Mouse (Mus musculus) neural tube, embryonic 12.5 days (tissue): ENCODE results near the gene Tmem238. TPM values are rescaled to one million over a fixed set of nuclear protein-coding genes. Genes with fewer than 3 reads are reported as not detected.
"Not testable (repeated sequence)": the region's sequence is repeated elsewhere in the genome, so short reads cannot be mapped to it uniquely, and the experiment has no call there.

Experiments used
- ATAC-seq: fragments of 200-750 bp; cut with Nextera tagmentation; 2 replicates; pipeline ENCODE4 v1.8.0; 2017; ENCODE audit warnings: low read depth, mild to moderate bottlenecking, moderate TSS enrichment, moderate library complexity; ENCODE audit not compliant: low FRiP score
- H3K27ac ChIP-seq: fragments of 300-500 bp; sonication (generic); 2 replicates; pipeline ENCODE4 v1.5.1; 2016
- H3K27me3 ChIP-seq: fragments of 300-500 bp; sonication (generic); replicated peaks from 2 replicates; pipeline ENCODE4 v1.6.1; 2016; ENCODE audit warnings: mild to moderate bottlenecking
- H3K36me3 ChIP-seq: fragments of 300-500 bp; sonication (generic); 2 replicates; pipeline ENCODE4 v1.6.1; 2016; ENCODE audit warnings: mild to moderate bottlenecking
- H3K4me1 ChIP-seq: fragments of 300-500 bp; sonication (generic); 2 replicates; pipeline ENCODE4 v1.6.1; 2016
- H3K4me2 ChIP-seq: fragments of 300-500 bp; sonication (generic); replicated peaks from 2 replicates; pipeline ENCODE4 v1.6.1; 2016; ENCODE audit warnings: mild to moderate bottlenecking
- H3K4me3 ChIP-seq: fragments of 300-500 bp; sonication (generic); 2 replicates; pipeline ENCODE4 v1.5.1; 2016
- H3K9ac ChIP-seq: fragments of 300-500 bp; sonication (generic); 2 replicates; pipeline ENCODE4 v1.6.1; 2016; ENCODE audit warnings: mild to moderate bottlenecking
- H3K9me3 ChIP-seq: fragments of 300-500 bp; sonication (generic); 2 replicates; pipeline ENCODE4 v1.6.1; 2016; ENCODE audit warnings: mild to moderate bottlenecking
- WGBS: fragments of 180-500 bp; shearing (Covaris S2); methylation state at CpG from one replicate; pipeline ENCODE4 v1.1.7; 2016; 5-methylcytosine and 5-hydroxymethylcytosine counted together
- polyA plus RNA-seq: library from polyadenylated mRNA; unstranded; fragments of >200 nt; fragmentation: Nextera tagmentation; extraction: Ambion mirVana; gene quantifications from 2 replicates; pipeline ENCODE4 v1.2.1, GENCODE M21; 2016

Gene Tmem238
- polyA plus RNA-seq, result 2.7 and 3.1 TPM in 2 replicates

DNA sequence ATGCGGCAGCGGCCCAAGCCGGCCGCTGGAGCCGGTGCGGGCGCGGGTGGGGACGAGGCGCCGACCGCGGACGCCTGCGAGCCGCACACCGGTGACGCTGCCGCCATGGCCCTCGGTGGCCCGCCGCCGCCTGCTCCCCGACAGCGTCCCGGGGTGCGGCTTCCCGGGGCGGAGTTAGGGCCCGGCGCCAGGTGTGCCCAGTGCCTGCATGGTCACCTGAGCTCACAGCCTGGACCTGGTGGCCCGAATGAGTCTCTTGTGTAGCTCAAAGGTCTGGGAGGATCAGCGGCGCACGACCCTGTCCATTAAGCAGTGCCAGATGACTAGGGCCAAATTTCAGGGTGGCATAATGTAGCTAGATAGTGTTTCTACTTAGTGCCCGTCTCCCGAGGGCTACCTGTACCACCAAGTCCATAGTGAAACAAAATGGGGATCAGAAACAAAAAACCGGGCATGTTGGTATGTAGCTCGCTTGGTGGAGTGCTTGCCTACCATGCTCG, at the start of gene Tmem238:
Gene Tmem238 (minus strand): TSS at position 221 of the 500 bp plus-strand sequence.
- ATAC-seq, result no peak; the same call in 1 of the 2 replicates
- peaks cover 16% of the 10 kb centered on the region for H3K4me1 ChIP-seq
- peaks cover 9% of the 10 kb centered on the region for H3K36me3 ChIP-seq
- peak within 1 kb of the TSS; percentile 72 for H3K9ac ChIP-seq
- H3K4me2 ChIP-seq, result peak within 1 kb of the TSS; percentile 89
- WGBS, result 8% methylated on average over 40 of the region's 40 CpGs
- peak within 1 kb of the TSS; percentile 54 for H3K4me3 ChIP-seq
- no peak within 1 kb of the TSS for H3K27ac ChIP-seq
- no peaks in the 10 kb centered on the region for H3K9me3 ChIP-seq
- H3K27me3 ChIP-seq, result peaks cover 7% of the 10 kb centered on the region; the same call in 1 of the 2 replicates

DNA sequence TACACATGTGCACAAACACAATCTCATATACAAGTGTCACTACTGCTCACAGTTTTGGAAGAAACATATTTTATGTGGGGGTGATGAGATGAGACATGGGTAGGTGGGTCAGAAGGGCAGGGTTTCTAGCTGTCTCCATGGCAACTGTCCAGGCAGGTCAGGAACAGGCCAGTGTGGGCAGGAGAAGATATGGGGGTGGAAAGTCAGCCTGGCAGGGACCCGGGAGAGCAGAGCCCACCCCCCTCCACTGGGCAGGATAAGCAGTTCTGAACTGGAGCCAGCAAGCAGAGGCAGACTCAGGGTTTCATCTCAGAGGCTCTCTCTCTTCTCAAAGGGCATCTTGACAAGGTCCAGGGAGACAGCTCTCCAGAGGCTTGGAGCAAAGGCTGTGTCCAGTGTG, 48.2 kb upstream of the Tmem238 start:
- no peak overlapping the region for H3K4me2 ChIP-seq
- no peak overlapping the region for H3K27ac ChIP-seq
- H3K36me3 ChIP-seq, result no peaks in the 10 kb centered on the region
- H3K9ac ChIP-seq, result no peak overlapping the region
- no peak overlapping the region for H3K4me3 ChIP-seq
- H3K9me3 ChIP-seq, result no peaks in the 10 kb centered on the region
- H3K4me1 ChIP-seq, result peaks cover 22% of the 10 kb centered on the region
- H3K27me3 ChIP-seq, result peaks cover 49% of the 10 kb centered on the region
- 26% methylated on average over 1 of the region's 1 CpGs for WGBS
- ATAC-seq, result no peak

DNA sequence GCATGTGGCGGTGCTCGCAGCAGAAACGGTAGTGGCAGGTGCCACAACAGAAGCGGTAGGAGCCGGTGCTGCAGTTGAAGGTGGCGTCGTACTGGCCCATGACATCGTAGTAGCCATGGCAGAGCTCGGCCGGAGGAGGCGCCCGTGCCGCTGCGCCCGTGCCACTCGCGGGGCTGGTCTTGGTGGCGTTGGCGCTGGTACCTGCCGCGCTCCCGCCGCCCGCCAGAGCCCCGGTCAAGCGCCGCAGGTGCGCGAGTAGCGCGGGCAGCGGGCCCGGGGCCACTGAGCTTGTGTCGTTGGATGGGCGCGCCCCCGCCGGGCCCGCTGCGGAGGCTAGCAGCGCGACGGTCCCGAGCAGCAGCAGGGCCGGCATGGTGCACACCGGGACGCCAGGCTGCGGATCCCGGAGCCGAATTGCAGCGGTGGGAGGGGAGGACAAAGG, 46.9 kb upstream of the Tmem238 start:
- Histone ChIP-seq H3K27ac (peak overlapping the region; percentile 72), H3K4me2 (peak overlapping the region; percentile 93), H3K9me3 (no peaks in the 10 kb centered on the region), H3K9ac (peak overlapping the region; percentile 80), H3K4me1 (peaks cover 12% of the 10 kb centered on the region), H3K36me3 (no peaks in the 10 kb centered on the region), H3K4me3 (peak overlapping the region; percentile 57), H3K27me3 (peaks cover 38% of the 10 kb centered on the region)
- under 1% methylated on average over 51 of the region's 51 CpGs for WGBS
- ATAC-seq, result peak; percentile 92

DNA sequence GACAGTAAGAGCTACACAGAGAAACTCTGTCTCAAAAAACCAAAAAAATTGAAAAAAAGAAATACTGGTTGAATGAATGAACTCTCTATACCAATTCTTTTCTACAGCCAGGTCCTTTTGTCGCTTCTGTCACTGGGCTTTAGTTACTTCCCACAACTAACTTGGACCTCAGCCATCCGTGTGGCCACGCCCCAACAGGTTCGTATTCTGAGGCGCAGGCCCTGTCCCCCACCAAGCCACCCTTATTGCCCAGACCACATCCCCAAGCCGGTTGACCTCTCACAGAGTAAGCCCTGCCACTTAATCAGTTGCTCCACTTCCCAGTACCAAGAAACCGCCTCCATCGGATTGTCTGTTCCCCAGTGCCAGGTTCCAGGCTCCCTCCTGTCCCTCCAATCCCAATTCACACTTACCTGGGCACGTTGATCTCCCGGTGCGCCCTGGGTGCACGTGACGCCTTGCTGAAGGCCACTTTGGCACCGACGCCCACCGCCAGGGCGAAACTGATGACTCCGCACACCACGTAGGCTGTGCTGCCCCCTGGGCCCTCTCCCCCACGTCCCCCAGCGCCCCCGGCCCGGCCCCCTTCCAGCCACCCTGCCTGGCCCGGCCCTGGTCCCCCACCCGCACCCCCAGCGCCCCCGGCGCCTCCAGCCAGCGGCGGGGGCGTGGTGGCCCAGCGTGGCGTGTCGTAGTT, 46.3 kb upstream of the Tmem238 start:
- peak overlapping the region; percentile 50 for H3K27ac ChIP-seq
- 0 out of 2 replicates have a peak, but pooled peaks have one; percentile 8 for ATAC-seq
- no peaks in the 10 kb centered on the region for H3K9me3 ChIP-seq
- peaks cover 40% of the 10 kb centered on the region for H3K27me3 ChIP-seq
- peak overlapping the region; percentile 80 for H3K9ac ChIP-seq
- peak overlapping the region; percentile 93 for H3K4me2 ChIP-seq
- peak overlapping the region; percentile 57 for H3K4me3 ChIP-seq
- H3K4me1 ChIP-seq, result peaks cover 12% of the 10 kb centered on the region
- H3K36me3 ChIP-seq, result no peaks in the 10 kb centered on the region
- WGBS, result 5% methylated on average over 34 of the region's 34 CpGs

DNA sequence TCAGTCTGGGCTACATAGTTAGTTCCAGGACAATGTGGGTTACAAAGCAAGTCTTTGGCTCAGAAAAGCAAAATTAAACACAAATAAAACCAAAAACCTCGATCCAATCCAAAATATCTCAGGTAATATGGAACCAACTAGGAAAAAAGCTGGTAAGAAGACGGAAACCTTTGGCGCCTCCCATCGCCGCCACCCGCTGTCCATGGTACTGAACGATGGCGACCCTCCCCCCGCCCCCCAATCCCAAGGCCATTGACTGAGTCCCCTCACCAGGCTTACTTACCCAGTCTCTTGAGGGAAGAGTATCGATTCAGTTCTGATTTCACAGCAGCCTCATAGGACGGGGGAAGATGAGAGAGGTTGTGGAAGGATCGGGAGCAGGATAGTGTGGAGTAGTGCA, 41.0 kb upstream of the Tmem238 start:
- Histone ChIP-seq H3K4me3 (no peak overlapping the region), H3K27ac (no peak overlapping the region), H3K36me3 (peaks cover 15% of the 10 kb centered on the region), H3K27me3 (peaks cover 37% of the 10 kb centered on the region), H3K9me3 (no peaks in the 10 kb centered on the region), H3K9ac (peak overlapping the region; percentile 18; the same call in 1 of the 2 replicates), H3K4me1 (no peaks in the 10 kb centered on the region), H3K4me2 (no peak overlapping the region)
- no peak for ATAC-seq
- WGBS, result 7% methylated on average over 12 of the region's 12 CpGs

DNA sequence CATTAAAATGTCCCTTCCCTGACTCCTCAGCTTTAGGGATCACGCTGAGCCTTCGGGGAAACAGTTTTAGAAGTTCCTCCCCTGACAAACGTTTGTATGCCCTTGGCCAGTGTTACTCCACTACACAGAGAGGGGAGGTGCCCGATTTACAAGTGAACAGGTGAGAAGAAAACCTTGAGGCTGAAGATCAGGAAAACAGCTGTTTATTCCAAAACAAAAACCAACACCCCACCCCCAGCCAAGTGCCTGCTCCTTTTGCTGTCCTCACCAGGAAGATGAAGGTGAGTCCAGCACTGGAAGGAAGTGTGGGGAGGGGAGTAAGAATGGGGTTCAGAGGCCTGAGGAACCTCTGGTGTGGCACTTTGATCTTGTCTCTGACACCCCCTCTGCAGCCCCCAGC, 35.9 kb upstream of the Tmem238 start:
- Histone ChIP-seq H3K9ac (no peak overlapping the region), H3K27ac (no peak overlapping the region), H3K9me3 (no peaks in the 10 kb centered on the region), H3K36me3 (peaks cover 15% of the 10 kb centered on the region), H3K27me3 (peaks cover 14% of the 10 kb centered on the region; the same call in 1 of the 2 replicates), H3K4me1 (no peaks in the 10 kb centered on the region), H3K4me3 (no peak overlapping the region), H3K4me2 (no peak overlapping the region)
- no peak for ATAC-seq
- 54% methylated on average over 4 of the region's 4 CpGs for WGBS

DNA sequence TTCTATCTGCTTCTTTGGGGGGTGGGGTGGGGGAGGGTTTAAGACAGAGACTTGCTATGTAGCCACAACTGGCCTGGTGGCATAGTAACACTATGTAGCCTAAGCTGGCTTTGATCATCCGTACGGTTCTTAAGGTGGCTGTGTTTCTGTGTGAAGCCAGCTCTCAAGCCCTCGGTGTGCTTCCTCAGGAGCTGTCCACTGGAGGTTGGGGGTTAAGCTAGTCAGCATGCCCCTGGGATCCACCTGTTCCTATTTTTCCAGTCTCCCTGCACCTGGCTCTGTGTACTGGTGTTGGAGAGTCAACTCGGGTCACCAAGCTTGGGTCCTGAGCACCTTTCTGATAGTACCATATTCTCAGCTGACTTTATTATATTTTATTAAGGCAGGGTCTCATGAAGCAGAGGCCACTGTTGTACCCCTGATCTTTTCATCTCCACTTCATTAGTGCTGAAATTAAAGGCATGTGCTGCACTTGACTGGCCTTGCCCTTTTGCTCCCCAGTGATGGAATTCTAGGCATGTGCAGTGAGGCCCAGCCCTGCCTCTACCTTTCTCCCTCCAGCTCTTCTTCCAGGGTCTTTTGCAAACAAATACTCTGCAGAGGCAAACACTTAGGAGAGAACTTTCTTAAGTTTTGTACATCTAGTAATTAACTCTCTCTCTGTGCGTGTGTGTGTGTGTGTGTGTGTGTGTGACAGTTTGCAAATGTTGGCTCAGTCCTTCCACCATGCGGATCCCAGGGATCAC, 32.9 kb upstream of the Tmem238 start:
- no peaks in the 10 kb centered on the region for H3K27me3 ChIP-seq
- no peaks in the 10 kb centered on the region for H3K4me1 ChIP-seq
- H3K36me3 ChIP-seq, result no peaks in the 10 kb centered on the region
- H3K9me3 ChIP-seq, result no peaks in the 10 kb centered on the region
- no peak overlapping the region for H3K4me3 ChIP-seq
- 79% methylated on average over 6 of the region's 6 CpGs for WGBS
- no peak overlapping the region for H3K4me2 ChIP-seq
- no peak for ATAC-seq
- no peak overlapping the region for H3K27ac ChIP-seq
- no peak overlapping the region for H3K9ac ChIP-seq

DNA sequence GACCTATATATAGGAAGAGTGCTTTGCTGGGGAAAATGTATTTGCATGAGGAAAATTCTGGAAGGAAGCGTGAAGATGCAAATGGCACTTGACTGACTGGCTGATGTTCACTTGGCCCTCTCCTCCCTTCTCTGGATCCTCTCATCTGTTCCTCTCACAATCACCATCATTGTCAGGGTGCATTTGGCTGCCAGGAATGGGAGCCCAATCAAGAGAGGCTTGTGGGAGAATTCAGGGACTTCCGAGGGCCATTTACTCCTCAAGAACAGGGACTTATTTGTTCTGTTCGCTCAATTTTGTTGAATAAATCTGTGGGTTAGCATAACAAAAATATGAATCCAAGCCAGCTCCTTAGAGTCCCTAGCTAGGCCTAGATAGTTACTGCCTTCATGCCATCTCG, 32.2 kb upstream of the Tmem238 start:
- Histone ChIP-seq H3K4me3 (no peak overlapping the region), H3K36me3 (no peaks in the 10 kb centered on the region), H3K27me3 (no peaks in the 10 kb centered on the region), H3K9ac (no peak overlapping the region), H3K9me3 (no peaks in the 10 kb centered on the region), H3K4me2 (no peak overlapping the region), H3K4me1 (no peaks in the 10 kb centered on the region), H3K27ac (no peak overlapping the region)
- ATAC-seq, result no peak
- 79% methylated on average over 4 of the region's 4 CpGs for WGBS

DNA sequence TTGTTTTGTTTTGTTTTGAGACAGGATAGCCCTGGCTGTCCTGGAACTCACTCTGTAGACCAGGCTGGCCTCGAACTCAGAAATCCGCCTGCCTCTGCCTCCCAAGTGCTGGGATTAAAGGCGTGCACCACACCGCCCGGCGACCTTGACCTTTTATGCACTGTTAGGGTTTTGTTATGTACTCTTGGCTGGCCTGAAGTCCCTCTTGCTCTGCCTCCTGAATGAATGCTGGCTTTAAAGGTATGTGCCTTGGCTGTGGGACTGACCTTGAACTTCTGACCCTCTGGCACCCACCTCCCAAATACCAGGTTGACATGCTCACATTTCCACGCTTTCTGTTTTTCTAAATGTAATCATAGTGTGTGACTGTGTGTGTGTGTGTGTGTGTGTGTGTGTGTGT, 31.5 kb upstream of the Tmem238 start:
- H3K9ac ChIP-seq, H3K4me2 ChIP-seq, H3K27me3 ChIP-seq, ATAC-seq, H3K4me3 ChIP-seq, H3K9me3 ChIP-seq, H3K36me3 ChIP-seq, H3K4me1 ChIP-seq, H3K27ac ChIP-seq: not testable (repeated sequence)
- 93% methylated on average over 7 of the region's 7 CpGs for WGBS

DNA sequence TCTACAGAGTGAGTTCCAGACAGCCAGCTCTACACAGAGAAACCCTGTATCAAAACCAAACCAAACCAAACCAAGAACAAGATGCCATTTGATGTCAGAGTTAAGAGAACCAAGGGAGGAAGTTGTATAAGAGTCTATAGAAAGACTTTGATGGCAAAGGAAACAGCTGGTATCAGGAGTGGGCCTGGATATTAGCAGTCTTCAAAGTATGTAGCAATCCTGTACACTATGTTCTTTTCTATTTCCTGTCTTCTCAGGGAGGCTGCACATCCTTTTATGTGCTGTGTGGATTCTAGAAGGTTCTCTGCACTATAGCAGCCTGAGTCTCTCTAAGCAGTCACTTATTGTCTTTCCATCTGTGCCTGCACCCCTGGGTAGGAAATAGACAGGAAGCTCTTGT, 27.1 kb upstream of the Tmem238 start:
- Histone ChIP-seq H3K4me3 (no peak overlapping the region), H3K27ac (no peak overlapping the region), H3K4me1 (peaks cover 5% of the 10 kb centered on the region), H3K9me3 (no peaks in the 10 kb centered on the region), H3K9ac (no peak overlapping the region), H3K4me2 (no peak overlapping the region), H3K36me3 (no peaks in the 10 kb centered on the region), H3K27me3 (no peaks in the 10 kb centered on the region)
- ATAC-seq, result no peak

DNA sequence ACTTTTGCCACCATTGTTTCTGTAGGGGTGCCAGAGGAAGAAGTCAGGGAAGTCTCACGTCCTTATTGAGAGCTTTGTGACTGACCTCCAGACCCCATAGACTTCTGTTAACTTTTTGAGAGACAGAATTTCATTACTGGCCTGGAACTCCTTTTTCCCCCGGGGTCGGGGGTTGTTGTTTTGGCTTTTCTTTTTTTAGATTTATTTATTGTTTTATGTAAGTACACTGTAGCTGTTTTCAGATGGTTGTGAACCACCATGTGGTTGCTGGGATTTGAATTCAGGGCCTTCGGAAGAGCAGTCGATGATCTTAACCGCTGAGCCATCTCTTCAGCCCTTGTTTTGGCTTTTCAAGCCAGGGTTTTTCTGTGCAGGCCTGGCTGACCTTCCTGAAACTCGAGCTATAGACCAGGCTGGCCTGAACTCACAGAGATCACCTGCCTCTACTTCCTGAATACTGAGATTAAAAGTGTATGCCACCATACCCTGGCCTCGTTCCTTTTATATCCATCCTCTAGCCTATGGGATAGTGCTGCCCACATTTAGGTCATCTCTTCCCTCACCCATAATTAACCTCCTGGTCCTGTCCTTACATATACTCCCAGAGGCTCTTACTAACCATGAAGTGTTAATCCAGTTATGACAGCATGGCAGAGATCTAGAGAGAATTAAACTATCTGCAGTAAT, 23.8 kb upstream of the Tmem238 start:
- Histone ChIP-seq H3K9ac (peak overlapping the region; percentile 44; the same call in 1 of the 2 replicates), H3K9me3 (no peaks in the 10 kb centered on the region), H3K27me3 (no peaks in the 10 kb centered on the region), H3K36me3 (peaks cover 19% of the 10 kb centered on the region), H3K4me3 (peak overlapping the region; percentile 96), H3K4me2 (peak overlapping the region; percentile 62), H3K27ac (peak overlapping the region; percentile 62; the same call in 1 of the 2 replicates), H3K4me1 (peaks cover 25% of the 10 kb centered on the region)
- 25% methylated on average over 8 of the region's 8 CpGs for WGBS
- ATAC-seq, result no peak
